Mouse (Mus musculus): ENCODE measurements around the gene P2ry13. TPM values are rescaled to one million over a fixed set of nuclear protein-coding genes. Genes with fewer than 3 reads are reported as not detected.

The P2ry13 gene
- polyA plus RNA-seq (2017; shearing (Covaris generic)) = 0.60 TPM

DNA sequence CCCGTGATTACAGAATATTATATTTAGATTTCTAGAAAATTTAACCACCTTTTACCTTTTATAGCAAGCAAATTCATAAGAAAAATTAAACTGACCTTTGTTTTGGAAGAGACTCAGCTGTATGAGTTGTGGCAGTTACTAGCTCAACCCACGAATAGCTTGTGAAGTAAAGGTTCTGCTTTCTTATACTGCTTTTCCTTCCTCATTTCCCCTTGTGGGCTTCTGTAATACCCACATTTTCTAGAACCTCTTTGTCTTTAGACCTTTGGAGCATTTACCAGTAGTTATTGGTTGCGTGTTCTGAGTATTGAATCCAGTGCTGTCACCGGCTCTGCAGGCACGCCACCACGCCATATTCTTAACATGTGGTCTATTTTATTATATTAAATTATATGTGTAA lies at the start of gene P2ry13:
Gene P2ry13 (minus strand): TSS at position 156 of the 400 bp plus-strand sequence.

DNA sequence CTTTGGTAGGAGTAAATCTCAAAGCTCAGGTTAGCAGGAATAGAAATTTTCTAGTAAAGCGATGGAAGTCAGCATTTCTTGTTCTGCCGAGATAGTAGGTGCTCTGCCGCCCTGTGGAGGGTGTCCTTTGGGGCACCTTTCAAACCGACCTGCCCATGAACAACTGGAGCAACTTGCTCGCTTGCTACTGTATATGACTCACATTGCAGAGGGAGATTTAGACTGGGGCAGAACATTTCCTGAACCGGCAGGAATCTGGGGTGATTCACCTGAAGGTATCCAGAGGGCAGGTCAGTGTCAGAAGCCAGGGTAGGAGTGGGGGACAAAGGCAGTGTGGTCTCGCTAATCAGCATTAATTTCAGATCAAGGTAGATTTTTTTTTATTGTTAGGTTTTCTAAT lies 15.7 kb downstream of the P2ry13 start, which contains the start of gene Gpr87:
Gene Gpr87 (minus strand): TSS at position 167 of the 400 bp plus-strand sequence.

Other genes starting within 250 kb of the P2ry13 start
- 0.68 TPM for gene Med12l, start 205.1 kb downstream of the P2ry13 start, polyA plus RNA-seq (2017; shearing (Covaris generic))
- 49.5 TPM for gene Gpr171, start 109.1 kb downstream of the P2ry13 start, polyA plus RNA-seq (2017; shearing (Covaris generic))
- 2.1 TPM for gene P2ry14, start 57.3 kb downstream of the P2ry13 start, polyA plus RNA-seq (2017; shearing (Covaris generic))
- gene Gpr87, start 15.8 kb downstream of the P2ry13 start, polyA plus RNA-seq (2017; shearing (Covaris generic)) = not detected
- gene P2ry12, start 52.0 kb upstream of the P2ry13 start, polyA plus RNA-seq (2017; shearing (Covaris generic)) = 0.46 TPM
- not detected for gene Igsf10, start 133.5 kb upstream of the P2ry13 start, polyA plus RNA-seq (2017; shearing (Covaris generic))

Measured in activated CD4-positive, CD25-positive, alpha-beta regulatory T cell, adult 9 weeks (primary cell).